Mouse (Mus musculus): ENCODE results near the gene Sec24c.
"Not testable (repeated sequence)": the region's sequence is repeated elsewhere in the genome, so short reads cannot be mapped to it uniquely, and the experiment has no call there.

Gene Sec24c

DNA sequence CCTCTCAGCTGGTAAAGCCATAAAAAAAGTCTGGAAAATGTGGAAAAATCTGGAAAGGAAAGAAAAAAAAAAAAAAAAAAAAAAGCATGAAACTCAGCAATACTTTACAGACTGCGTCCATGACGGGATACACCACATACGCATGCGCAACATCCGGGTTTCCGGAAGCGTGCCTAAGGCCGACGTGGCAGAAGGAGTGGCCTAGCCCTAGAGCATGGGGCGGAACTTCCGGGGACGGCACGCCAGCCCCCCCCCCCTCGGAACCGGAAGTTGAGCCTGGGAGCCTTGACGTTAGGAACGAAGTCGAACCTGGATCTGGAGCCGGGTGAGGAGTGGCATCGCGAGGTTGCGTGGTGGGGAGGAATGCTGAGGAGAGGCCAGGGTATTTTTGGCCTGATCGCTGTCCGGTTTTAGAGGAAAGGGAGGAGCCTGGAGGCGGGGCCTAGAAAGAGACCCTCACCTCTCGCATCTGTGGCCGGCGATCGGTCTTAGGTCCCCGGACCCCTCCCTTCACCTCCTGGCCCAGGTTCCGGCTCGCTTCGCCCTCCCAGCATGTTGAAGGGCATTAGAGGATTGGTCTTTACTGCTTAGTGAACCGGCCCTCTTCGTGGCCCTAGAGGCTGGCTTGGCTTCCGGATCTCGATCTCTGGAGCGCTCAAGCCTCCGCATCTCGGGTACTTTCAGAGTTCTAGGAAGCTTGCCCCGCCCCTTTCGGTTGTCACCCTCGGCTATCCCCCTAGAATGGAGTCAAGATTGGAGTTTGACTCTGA is at the start of gene Sec24c:
Gene Sec24c (plus strand): TSS at position 245 of the 770 bp plus-strand sequence.
- DNase-seq (ENCODE audit: low spot score in 2 of 2), result peak; percentile 94 to 96

DNA sequence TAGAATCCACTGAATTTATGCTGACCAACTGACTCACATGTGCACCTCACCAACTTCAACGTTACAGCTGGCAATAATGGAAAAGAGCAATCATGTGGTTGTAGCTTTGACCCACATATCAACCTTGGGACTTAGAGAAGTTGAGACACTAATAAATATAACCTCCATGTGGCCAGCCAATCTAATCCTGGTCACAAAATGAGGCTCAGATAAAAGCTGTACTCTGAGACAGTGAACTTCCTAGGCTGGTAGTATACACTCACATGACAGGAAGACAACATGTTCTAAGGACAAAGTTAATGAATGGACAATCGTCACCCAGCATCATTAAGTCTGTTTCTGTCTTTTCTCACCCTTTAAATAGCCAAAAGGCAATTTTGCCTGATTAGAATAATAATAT is 47.7 kb upstream of the Sec24c start:
- no peak for DNase-seq (ENCODE audit: low spot score in 2 of 2)

DNA sequence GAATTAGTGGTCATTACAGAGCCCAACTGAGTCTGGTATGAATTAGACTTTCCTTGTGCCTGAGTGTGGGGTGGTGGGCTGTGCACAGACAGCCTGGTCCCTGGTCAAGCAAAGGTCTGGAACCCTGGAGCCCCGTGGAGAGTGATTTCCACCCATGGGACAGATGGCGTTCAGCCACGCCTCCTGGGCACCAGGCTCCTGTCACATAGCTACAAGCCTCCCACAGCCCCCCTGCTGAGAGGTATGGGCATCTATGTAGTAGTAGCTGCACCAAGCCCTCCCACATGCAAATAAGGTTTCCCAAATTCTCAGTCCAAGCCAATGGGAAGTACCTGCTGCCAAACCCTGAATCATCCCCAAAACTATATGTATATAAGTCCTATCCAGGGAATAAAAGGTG is 47.1 kb upstream of the Sec24c start:
- DNase-seq (ENCODE audit: low spot score in 2 of 2), result no peak

- DNase-seq (ENCODE audit: low spot score in 2 of 2), result no peak
Measured at GRCm38 (mm10) chr14:20631253-20631652, 42.9 kb upstream of the Sec24c start.

- no peak for DNase-seq (ENCODE audit: low spot score in 2 of 2)
Measured at GRCm38 (mm10) chr14:20635546-20635945, 38.6 kb upstream of the Sec24c start.

DNA sequence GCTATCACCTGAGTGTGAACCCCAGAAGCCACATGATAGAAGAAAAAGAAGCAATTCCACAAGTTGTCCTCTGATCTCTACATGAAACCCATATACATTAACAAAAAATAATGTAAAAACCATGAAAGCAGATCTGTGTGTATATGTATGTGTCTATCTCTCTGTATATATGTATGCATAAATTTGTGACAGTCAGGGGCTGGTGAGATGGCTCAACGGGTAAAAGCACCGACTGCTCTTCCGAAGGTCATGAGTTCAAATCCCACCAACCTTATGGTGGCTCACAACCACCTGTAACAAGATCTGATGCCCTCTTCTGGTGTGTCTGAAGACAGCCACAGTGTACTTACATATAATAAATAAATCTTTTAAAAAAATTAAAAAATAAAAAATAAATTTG is 37.1 kb upstream of the Sec24c start:
- DNase-seq (ENCODE audit: low spot score in 2 of 2), result not testable (repeated sequence)

GRCm38 (mm10) chr14:20637818-20638574 is 36.1 kb upstream of the Sec24c start:
- no peak for DNase-seq (ENCODE audit: low spot score in 2 of 2)

DNA sequence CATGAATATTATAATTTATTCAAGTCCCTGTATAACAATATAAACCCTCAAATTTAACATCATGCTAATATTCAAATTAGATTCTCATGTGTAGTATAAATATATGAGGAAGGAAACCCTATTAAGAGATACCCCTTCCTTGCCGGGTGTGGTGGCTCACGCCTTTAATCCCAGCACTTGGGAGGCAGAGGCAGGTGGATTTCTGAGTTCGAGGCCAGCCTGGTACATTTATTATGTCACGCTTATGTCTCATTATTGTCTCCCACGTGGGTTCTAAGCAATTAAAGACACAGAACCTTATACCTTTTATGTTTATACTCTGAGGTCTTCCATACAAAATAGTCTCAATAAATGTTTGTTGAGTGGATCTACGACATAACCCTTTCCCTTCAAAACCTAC is 35.4 kb upstream of the Sec24c start:
- no peak for DNase-seq (ENCODE audit: low spot score in 2 of 2)

GRCm38 (mm10) chr14:20639918-20640619 is 34.0 kb upstream of the Sec24c start:
- DNase-seq (ENCODE audit: low spot score in 2 of 2), result no peak

DNA sequence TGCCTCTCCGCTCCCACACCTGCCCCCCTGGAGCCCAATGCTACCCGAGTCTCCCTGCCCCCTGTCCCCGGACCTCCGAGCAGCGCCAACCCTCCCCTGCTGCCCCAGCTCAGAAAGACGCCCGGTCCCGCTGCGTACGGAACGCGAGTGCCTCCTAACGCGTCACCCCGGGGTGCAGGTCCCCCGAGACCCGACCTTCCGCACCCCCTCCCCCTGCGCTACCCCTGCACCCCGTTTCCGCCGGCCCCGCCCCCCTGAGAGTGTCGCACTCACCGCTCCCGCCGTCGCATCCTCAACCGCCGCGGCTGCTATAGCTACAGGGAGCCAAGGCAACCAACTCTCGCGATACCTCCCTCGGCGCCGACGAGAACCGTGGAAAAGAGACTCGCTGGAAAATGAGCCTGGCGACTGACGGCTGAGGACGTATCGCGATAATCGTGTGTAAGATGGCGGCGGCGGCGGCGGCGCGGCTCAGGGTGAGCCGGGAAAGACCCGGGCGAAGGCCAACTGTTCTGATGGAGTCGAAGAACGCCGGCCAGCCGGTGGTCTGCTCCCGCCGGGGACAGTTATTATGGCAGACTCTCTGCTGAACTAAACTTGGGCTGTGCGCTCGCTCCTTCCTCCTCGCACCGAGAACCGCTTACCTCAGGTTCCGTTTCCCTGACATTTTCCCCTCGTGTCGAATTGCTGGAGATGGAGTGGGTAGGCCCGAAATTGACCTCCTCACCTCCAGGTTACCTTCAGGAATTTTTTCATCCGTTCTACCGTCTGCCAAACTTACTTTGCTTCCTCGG is 33.3 kb upstream of the Sec24c start, which contains the start of gene Usp54:
Gene Usp54 (minus strand): TSS at position 420 of the 794 bp plus-strand sequence.
- peak; percentile 92 to 94 for DNase-seq (ENCODE audit: low spot score in 2 of 2)

- DNase-seq (ENCODE audit: low spot score in 2 of 2), result no peak
Measured at GRCm38 (mm10) chr14:20641438-20641875, 32.7 kb upstream of the Sec24c start.

GRCm38 (mm10) chr14:20645547-20645946 is 28.6 kb upstream of the Sec24c start:
- DNase-seq (ENCODE audit: low spot score in 2 of 2), result no peak

- DNase-seq (ENCODE audit: low spot score in 2 of 2), result no peak
Measured at GRCm38 (mm10) chr14:20646381-20646780, 27.7 kb upstream of the Sec24c start.

DNA sequence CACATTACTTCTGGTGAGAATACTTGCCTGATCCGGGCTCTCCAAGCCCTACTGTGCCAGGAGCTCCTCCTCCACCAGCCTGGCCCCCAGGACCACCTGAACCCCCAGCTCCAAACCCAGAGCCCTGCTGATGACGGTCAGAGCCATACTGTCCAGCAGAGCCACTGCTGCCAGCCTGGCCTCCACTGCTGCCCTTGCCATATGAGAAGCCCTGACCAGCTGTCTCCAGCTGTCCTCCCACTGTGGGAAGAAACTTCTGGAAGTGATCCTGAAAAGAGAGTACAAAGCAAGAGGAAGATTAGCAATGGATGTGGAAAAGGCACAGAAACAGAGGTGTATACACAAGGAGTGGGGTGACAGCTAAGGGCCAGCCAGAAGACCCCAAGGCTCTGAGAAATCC is 23.1 kb upstream of the Sec24c start:
- DNase-seq (ENCODE audit: low spot score in 2 of 2), result no peak

GRCm38 (mm10) chr14:20651722-20652256 is 22.3 kb upstream of the Sec24c start:
- DNase-seq (ENCODE audit: low spot score in 2 of 2), result no peak

DNA sequence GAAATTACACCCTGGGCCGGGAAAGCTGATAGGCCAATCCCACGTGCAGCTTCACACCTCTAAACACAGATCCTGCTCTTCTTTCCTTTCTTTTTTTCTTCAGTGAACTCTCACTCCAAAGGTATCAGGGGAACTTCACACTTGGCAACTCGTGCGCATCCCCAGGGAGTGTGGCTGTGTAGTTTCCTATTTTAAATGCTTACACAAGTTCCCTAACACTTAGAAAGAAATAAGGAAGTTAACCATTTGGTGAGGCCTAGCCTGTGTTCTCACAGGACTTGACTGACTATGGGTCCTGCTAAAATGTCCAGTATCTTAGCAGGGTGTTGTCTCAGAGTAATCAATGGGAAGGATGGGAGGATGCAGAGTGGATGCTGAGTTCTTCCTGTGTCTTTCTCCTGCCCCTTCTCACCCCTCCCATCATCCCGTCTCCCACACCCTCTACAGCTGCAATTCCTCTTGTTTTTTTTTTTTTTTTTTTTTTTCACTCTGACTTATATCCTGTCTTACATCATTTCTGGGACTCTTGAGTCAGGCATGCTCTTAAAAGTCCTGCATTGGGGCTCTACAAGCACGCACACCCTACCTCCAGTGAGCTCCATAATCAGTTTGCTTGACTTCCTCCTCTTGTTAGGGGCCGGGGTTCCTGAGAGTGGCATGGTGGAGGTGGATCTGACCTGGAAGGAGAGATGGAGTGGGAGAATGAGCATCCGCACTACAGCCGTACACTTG is 19.3 kb upstream of the Sec24c start:
- no peak for DNase-seq (ENCODE audit: low spot score in 2 of 2)

DNA sequence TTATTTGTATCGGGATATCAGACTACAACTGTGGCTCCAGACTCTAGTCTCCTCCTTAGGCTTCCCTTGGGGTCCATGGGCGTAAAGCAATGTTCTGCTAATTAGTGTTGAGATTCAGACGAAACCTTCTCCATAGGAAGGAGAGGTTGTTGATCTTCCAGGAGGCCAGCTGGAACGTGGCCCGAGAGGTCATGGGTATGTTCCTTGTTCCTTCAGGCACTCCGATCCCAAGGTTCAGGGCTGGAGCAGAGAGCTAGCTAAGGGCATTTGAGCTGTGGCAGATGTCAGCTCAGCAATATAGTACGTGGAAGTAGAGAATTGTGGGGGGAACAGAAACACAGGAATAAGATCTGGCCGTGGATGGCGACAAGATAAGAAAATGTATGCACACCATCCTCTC is 18.4 kb upstream of the Sec24c start:
- no peak for DNase-seq (ENCODE audit: low spot score in 2 of 2)

DNA sequence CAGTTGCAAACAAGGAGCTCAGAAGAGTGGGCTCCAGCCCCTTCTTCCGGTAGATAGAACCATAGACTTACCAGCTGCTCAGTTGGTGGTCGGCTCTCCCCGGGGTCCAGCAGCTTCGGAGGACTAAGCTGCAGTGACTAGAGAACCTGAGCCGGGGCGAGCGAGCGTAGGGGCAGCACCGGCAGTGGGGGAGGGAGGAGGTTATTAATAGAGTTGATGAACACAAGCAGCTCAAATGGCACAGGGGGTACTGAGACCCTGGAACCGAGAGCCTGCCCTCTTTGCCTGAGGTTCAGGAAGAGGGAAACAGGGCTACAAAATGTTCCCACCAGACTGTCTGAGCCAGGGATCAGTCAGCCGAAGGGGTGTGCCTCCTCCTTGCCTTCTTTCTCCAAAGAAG is 17.7 kb upstream of the Sec24c start, which contains the start of gene Myoz1:
Gene Myoz1 (minus strand): TSS at position 180 of the 400 bp plus-strand sequence.
- no peak for DNase-seq (ENCODE audit: low spot score in 2 of 2)

DNA sequence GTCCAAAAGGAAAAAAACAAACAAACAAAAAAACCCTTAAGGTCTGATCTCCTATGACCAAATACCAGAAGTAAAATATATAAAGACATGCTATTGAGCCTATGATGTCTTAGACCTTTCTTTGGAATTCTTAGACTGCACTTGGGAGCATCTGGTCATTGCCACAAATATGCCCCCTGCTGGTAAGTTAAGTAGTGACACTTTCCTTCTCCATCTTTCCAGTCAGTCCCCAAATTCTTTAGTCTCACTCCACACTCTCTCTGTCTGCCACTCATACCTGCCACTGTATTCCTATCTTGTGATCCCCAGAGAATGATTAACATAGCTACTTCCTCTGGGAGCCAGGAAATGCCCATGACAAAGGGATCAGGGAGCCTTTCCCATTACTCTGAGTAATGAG is 15.8 kb upstream of the Sec24c start:
- no peak for DNase-seq (ENCODE audit: low spot score in 2 of 2)

DNA sequence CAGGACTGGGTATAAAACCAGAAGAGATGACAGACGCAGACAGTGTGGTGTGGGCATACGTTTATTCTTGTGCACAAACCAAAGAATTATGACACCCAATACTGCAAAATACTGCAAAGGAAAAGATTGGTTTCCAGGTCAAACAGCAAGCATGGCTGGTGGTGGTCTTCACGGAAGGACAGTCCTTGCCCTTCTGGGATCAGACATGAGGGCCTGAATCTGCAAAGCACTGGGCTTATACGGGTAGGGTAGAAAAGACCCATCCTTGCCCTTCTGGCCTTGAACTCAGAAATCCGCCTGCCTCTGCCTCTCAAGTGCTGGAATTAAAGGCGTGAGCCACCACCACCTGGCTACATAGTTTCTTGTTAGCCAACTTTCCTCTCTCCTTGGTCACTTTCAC is 15.2 kb upstream of the Sec24c start:
- no peak for DNase-seq (ENCODE audit: low spot score in 2 of 2)

All from urinary bladder, adult 18-20 months (tissue).